Mouse (Mus musculus) brain, embryonic 14.5 days (tissue): ENCODE measurements at regions not wholly inside any gene's neighbourhood (a gene's known extent, or its start where the extent isn't known, plus 50 kb on each side); places are given as distances from the start of the nearest gene placed in this dataset.

Experiments
- CTCF ChIP-seq: fragments of 200-500 bp; IDR thresholded peaks from 2 replicates; pipeline ENCODE4 v1.5.1; 2012; ENCODE audit warnings: inconsistent platforms, mild to moderate bottlenecking, moderate library complexity, borderline replicate concordance; ENCODE audit not compliant: insufficient read depth, insufficient read length; ENCODE audit errors: extremely low read depth
- POLR2A ChIP-seq: fragments of 200-500 bp; IDR thresholded peaks from 2 replicates; pipeline ENCODE4 v1.6.1; 2012; ENCODE audit warnings: mild to moderate bottlenecking, inconsistent platforms, borderline replicate concordance; ENCODE audit not compliant: poor library complexity, insufficient read depth, insufficient read length, severe bottlenecking; ENCODE audit errors: extremely low read depth

DNA sequence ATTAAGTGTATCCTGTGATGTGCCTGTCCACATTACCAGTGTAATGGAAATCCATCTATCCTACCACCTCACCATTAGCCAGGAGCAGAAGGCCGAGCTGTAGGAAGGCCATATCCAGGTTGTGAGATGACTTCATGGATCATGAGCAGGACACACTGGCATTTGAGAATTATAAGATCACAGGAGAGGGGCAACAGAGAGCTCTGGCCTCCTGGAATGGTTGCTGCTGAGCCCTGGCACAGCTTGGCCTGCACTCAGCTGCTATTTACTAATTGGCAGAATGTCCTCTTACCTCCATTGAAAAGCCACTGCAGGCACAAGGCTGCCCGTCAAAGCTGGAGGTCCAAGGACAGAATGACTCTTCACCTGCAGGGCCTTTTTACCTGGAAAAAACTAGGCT is 212.9 kb upstream of the Pcsk5 start:
- TF ChIP-seq CTCF (no peak), POLR2A (no peak)
